ENCODE assay signal across 8 mouse cellular contexts in the genomic region with DNA sequence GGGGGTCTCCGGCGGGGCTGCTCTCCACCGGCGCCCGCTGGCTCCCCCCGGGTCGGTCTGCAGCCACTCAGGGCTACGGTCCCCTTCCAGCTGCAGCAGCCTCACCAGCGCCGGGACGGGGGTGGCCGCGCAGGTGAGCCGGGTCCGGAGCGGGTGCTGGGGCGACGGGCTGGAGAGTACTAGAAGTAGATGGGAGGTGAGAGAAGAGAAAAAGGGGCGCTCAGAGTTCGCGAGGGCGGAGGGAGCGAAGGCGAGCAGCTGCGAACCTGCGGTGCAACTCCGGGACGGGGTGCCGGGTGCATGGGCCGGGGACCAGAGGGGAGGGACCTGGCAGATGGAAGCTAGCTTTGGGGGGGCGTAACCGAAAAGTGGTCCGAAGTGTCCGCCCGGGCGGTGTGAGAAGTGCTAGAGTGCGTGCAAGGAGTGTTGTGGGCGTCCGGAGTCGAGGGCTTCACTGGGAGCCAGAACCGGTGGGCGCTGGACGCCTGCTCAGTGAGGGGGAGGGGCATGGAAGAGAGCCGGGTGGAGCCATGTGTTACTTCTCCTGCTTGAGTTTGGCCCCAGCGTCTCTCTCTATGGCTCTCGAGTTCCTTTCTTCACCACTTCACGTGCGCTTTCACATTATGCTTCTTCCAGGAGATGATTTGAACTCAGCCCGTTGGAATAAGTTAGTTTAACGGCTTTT. TPM values are rescaled to one million over a fixed set of nuclear protein-coding genes. Genes with fewer than 3 reads are reported as not detected.
DNase-seq lines count a peak whose midpoint lies in the region; ATAC-seq and TF ChIP-seq lines count a peak whose summit lies in the region.

No protein-coding gene starts in this region.

- ATAC-seq in intestine, embryonic 16.5 days: peak; percentile 72
- ATAC-seq in liver, embryonic 11.5 days (replicated peaks; ENCODE audit: low FRiP score): peak; percentile 35; the same call in 1 of the 2 replicates
- peak; percentile 68 for ATAC-seq in midbrain, postnatal 0 days (ENCODE audit: low FRiP score)

- no peaks in the 10 kb centered on the region for H3K27me3 ChIP-seq in intestine, embryonic 16.5 days (replicated peaks; ENCODE audit: control insufficient read depth, insufficient read depth, low read length)
- H3K27me3 ChIP-seq in liver, embryonic 11.5 days (replicated peaks; ENCODE audit: control insufficient read depth, insufficient read depth, low read length): no peaks in the 10 kb centered on the region
- 0 out of 2 replicates have a peak, but pooled peaks cover 8% of the 10 kb centered on the region for H3K27me3 ChIP-seq in midbrain, postnatal 0 days (ENCODE audit: insufficient read depth, low read length)

- DNase-seq in cerebellum, postnatal 10 days: peak; percentile 65 to 74
- no peak for DNase-seq in cerebellum, adult 8-10 months
- DNase-seq in embryo, embryonic 11.5 days (ENCODE audit: low read depth, low spot score): peak; percentile 57
- peak; percentile 98 for DNase-seq in heart, adult 11 months
- DNase-seq in liver, embryonic 11.5 days (ENCODE audit: low spot score): peak; percentile 81
- peak; percentile 23 for DNase-seq in midbrain, postnatal 0 days (ENCODE audit: low spot score)
- DNase-seq in spleen, postnatal 36 days (ENCODE audit: low spot score in 2 of 2): peak; percentile 65 to 71

- no peaks in the 10 kb centered on the region for H3K9me3 ChIP-seq in intestine, embryonic 16.5 days (ENCODE audit: control insufficient read depth, low read length)
- H3K9me3 ChIP-seq in liver, embryonic 11.5 days (ENCODE audit: control insufficient read depth, low read length): no peaks in the 10 kb centered on the region
- H3K9me3 ChIP-seq in midbrain, postnatal 0 days (ENCODE audit: low read length): no peaks in the 10 kb centered on the region

- H3K9ac ChIP-seq in intestine, embryonic 16.5 days (ENCODE audit: low read depth, low read length): peak overlapping the region; percentile 80
- H3K9ac ChIP-seq in liver, embryonic 11.5 days (ENCODE audit: low read depth, low read length): peak overlapping the region; percentile 91
- peak overlapping the region; percentile 50 for H3K9ac ChIP-seq in midbrain, postnatal 0 days (replicated peaks; ENCODE audit: low read length, poor library complexity, severe bottlenecking)

- H3K36me3 ChIP-seq in intestine, embryonic 16.5 days (ENCODE audit: control insufficient read depth, insufficient read depth, low read length): no peaks in the 10 kb centered on the region
- no peaks in the 10 kb centered on the region for H3K36me3 ChIP-seq in liver, embryonic 11.5 days (ENCODE audit: control insufficient read depth, insufficient read depth, low read length)
- no peaks in the 10 kb centered on the region for H3K36me3 ChIP-seq in midbrain, postnatal 0 days (ENCODE audit: insufficient read depth, low read length)

- peak overlapping the region; percentile 40; the same call in 1 of the 2 replicates for H3K27ac ChIP-seq in intestine, embryonic 16.5 days (ENCODE audit: low read length)
- peak overlapping the region; percentile 97 for H3K27ac ChIP-seq in liver, embryonic 11.5 days (ENCODE audit: low read depth, low read length)
- H3K27ac ChIP-seq in midbrain, postnatal 0 days (ENCODE audit: low read depth, low read length): no peak overlapping the region

- peak overlapping the region; percentile 63 for H3K4me2 ChIP-seq in intestine, embryonic 16.5 days (ENCODE audit: low read depth, low read length)
- H3K4me2 ChIP-seq in liver, embryonic 11.5 days: peak overlapping the region; percentile 87
- peak overlapping the region; percentile 99 for H3K4me2 ChIP-seq in midbrain, postnatal 0 days (ENCODE audit: low read depth, low read length, poor library complexity, severe bottlenecking)

- H3K4me1 ChIP-seq in intestine, embryonic 16.5 days (ENCODE audit: control insufficient read depth, insufficient read depth, low read length): peaks cover 23% of the 10 kb centered on the region
- peaks cover 52% of the 10 kb centered on the region for H3K4me1 ChIP-seq in liver, embryonic 11.5 days (replicated peaks; ENCODE audit: control insufficient read depth, insufficient read depth, low read length)
- H3K4me1 ChIP-seq in midbrain, postnatal 0 days (ENCODE audit: insufficient read depth, low read length): no peaks in the 10 kb centered on the region

- peak overlapping the region; percentile 74 for H3K4me3 ChIP-seq in intestine, embryonic 16.5 days (ENCODE audit: low read length)
- peak overlapping the region; percentile 82 for H3K4me3 ChIP-seq in liver, embryonic 11.5 days (ENCODE audit: low read depth, low read length)
- H3K4me3 ChIP-seq in midbrain, postnatal 0 days (ENCODE audit: low read depth, low read length): peak overlapping the region; percentile 85

- WGBS in intestine, embryonic 16.5 days: under 1% methylated on average over 46 of the region's 50 CpGs
- WGBS in liver, embryonic 11.5 days: under 1% methylated on average over 50 of the region's 50 CpGs
- under 1% methylated on average over 39 of the region's 50 CpGs for WGBS in midbrain, postnatal 0 days

- no peak for TF ChIP-seq CTCF in midbrain, postnatal 0 days (IDR thresholded peaks at IDR 0.05)

RNA-seq across cellular contexts. Expression of a gene that starts 0.5 kb away (rescaled TPM):
- polyA plus RNA-seq in intestine, embryonic 16.5 days (2015; fragmentation: Nextera tagmentation; extraction: Ambion mirVana): 8.3 and 8.8 TPM in 2 replicates
- 41.3 and 44.9 TPM in 2 replicates for polyA plus RNA-seq in liver, embryonic 11.5 days (2014; fragmentation: Nextera tagmentation; extraction: Ambion mirVana)
- 5.3 and 6.1 TPM in 2 replicates for total RNA-seq in midbrain, postnatal 0 days (2014; rRNA removed)
- polyA plus RNA-seq in midbrain, postnatal 0 days (2015; fragmentation: Nextera tagmentation; extraction: Ambion mirVana): 1.1 and 1.6 TPM in 2 replicates

RNA-seq across cellular contexts. Expression of a gene that starts 27.2 kb away (rescaled TPM):
- polyA plus RNA-seq in intestine, embryonic 16.5 days (2015; fragmentation: Nextera tagmentation; extraction: Ambion mirVana): 61.1 and 64.5 TPM in 2 replicates
- polyA plus RNA-seq in liver, embryonic 11.5 days (2014; fragmentation: Nextera tagmentation; extraction: Ambion mirVana): 65.4 and 72.5 TPM in 2 replicates
- 72.5 and 113 TPM in 2 replicates for total RNA-seq in midbrain, postnatal 0 days (2014; rRNA removed)
- polyA plus RNA-seq in midbrain, postnatal 0 days (2015; fragmentation: Nextera tagmentation; extraction: Ambion mirVana): 65.6 and 72.7 TPM in 2 replicates

RNA-seq across cellular contexts. Expression of a gene that starts 47.2 kb away (rescaled TPM):
- polyA plus RNA-seq in intestine, embryonic 16.5 days (2015; fragmentation: Nextera tagmentation; extraction: Ambion mirVana): 116 and 117 TPM in 2 replicates
- 78.8 and 86.8 TPM in 2 replicates for polyA plus RNA-seq in liver, embryonic 11.5 days (2014; fragmentation: Nextera tagmentation; extraction: Ambion mirVana)
- 92.4 and 99.1 TPM in 2 replicates for total RNA-seq in midbrain, postnatal 0 days (2014; rRNA removed)
- polyA plus RNA-seq in midbrain, postnatal 0 days (2015; fragmentation: Nextera tagmentation; extraction: Ambion mirVana): 154 and 168 TPM in 2 replicates
